Mouse (Mus musculus): Measurements from ENCODE around the gene Slc7a4.

DNA sequence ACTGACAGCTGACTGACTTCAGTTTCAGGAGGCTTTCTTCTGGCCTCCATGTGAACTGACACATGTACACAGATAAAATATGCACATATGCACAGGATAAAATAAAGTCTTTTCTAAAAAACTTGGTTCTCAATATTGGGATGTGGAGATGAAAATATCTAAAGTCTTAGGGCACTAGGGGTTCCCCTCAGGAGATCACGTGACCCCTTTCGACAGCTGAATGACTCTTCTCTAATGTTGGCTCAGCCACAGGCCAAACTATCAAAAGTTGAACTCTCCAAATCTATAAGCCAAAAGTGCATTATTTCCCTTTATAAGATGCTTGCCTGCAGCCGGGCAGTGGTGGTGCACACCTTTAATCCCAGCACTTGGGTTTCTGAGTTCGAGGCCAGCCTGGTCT lies 26.8 kb downstream of the Slc7a4 start:
- TF ChIP-seq ZNF384 (IDR thresholded peaks at IDR 0.05; ENCODE audit: low read depth, low read length), result no peak
- TF ChIP-seq CHD2 (IDR thresholded peaks at IDR 0.05; ENCODE audit: low read depth, low read length), result no peak
- no peak for TF ChIP-seq HCFC1 (IDR thresholded peaks at IDR 0.05; ENCODE audit: borderline replicate concordance, insufficient read depth, low read length)
